Mouse (Mus musculus): ENCODE results near the gene Kcnq2. TPM values are rescaled to one million over a fixed set of nuclear protein-coding genes. Genes with fewer than 3 reads are reported as not detected.

Kcnq2 gene
- polyA plus RNA-seq, 1 experiment from 2014 or later = 1.5 TPM

- H3K27me3 ChIP-seq (ENCODE audit: control insufficient read depth, insufficient read depth, low read length) = no peaks in the 10 kb centered on the region
- no peaks in the 10 kb centered on the region for H3K4me1 ChIP-seq (ENCODE audit: control insufficient read depth, insufficient read depth, low read length)
- 69% methylated on average over 7 of the region's 7 CpGs for WGBS
- no peak overlapping the region for H3K4me2 ChIP-seq (ENCODE audit: low read depth, low read length)
- H3K9me3 ChIP-seq (replicated peaks; ENCODE audit: control insufficient read depth, low read length) = no peaks in the 10 kb centered on the region
- H3K27ac ChIP-seq (replicated peaks; ENCODE audit: low read depth, low read length) = no peak overlapping the region
- DNase-seq (ENCODE audit: low spot score) = no peak
- no peak for ATAC-seq (replicated peaks; ENCODE audit: insufficient number of reproducible peaks, low FRiP score, low TSS enrichment, low read depth)
- H3K9ac ChIP-seq (replicated peaks; ENCODE audit: low read length) = no peak overlapping the region
- no peak overlapping the region for H3K4me3 ChIP-seq (ENCODE audit: low read depth, low read length)
- no peaks in the 10 kb centered on the region for H3K36me3 ChIP-seq (replicated peaks; ENCODE audit: control insufficient read depth, insufficient read depth, low read depth, low read length)
Observed at GRCm38 (mm10) chr2:181048252-181048945, 86.7 kb downstream of the Kcnq2 start.

- 2% methylated on average over 3 of the region's 3 CpGs for WGBS
- H3K4me3 ChIP-seq (ENCODE audit: low read depth, low read length) = no peak overlapping the region
- ATAC-seq (replicated peaks; ENCODE audit: insufficient number of reproducible peaks, low FRiP score, low TSS enrichment, low read depth) = no peak
- H3K27ac ChIP-seq (replicated peaks; ENCODE audit: low read depth, low read length) = no peak overlapping the region
- H3K4me1 ChIP-seq (ENCODE audit: control insufficient read depth, insufficient read depth, low read length) = no peaks in the 10 kb centered on the region; the same call in 1 of the 2 replicates
- no peak overlapping the region for H3K4me2 ChIP-seq (ENCODE audit: low read depth, low read length)
- H3K36me3 ChIP-seq (replicated peaks; ENCODE audit: control insufficient read depth, insufficient read depth, low read depth, low read length) = no peaks in the 10 kb centered on the region
- peak; percentile 13 for DNase-seq (ENCODE audit: low spot score)
- H3K27me3 ChIP-seq (ENCODE audit: control insufficient read depth, insufficient read depth, low read length) = peaks cover 18% of the 10 kb centered on the region
- no peaks in the 10 kb centered on the region for H3K9me3 ChIP-seq (replicated peaks; ENCODE audit: control insufficient read depth, low read length)
- H3K9ac ChIP-seq (replicated peaks; ENCODE audit: low read length) = no peak overlapping the region
Observed at GRCm38 (mm10) chr2:181044001-181044400, 91.1 kb downstream of the Kcnq2 start.

- 47% methylated on average over 3 of the region's 3 CpGs for WGBS
- Histone ChIP-seq H3K36me3 (replicated peaks; ENCODE audit: control insufficient read depth, insufficient read depth, low read depth, low read length) (no peaks in the 10 kb centered on the region), H3K4me1 (ENCODE audit: control insufficient read depth, insufficient read depth, low read length) (no peaks in the 10 kb centered on the region; the same call in none of the 2 replicates), H3K9me3 (replicated peaks; ENCODE audit: control insufficient read depth, low read length) (no peaks in the 10 kb centered on the region), H3K27me3 (ENCODE audit: control insufficient read depth, insufficient read depth, low read length) (peaks cover 24% of the 10 kb centered on the region), H3K4me3 (ENCODE audit: low read depth, low read length) (no peak within 1 kb of the TSS), H3K27ac (replicated peaks; ENCODE audit: low read depth, low read length) (no peak within 1 kb of the TSS), H3K4me2 (ENCODE audit: low read depth, low read length) (no peak within 1 kb of the TSS; the same call in 1 of the 2 replicates), H3K9ac (replicated peaks; ENCODE audit: low read length) (no peak within 1 kb of the TSS)
- no peak for ATAC-seq (replicated peaks; ENCODE audit: insufficient number of reproducible peaks, low FRiP score, low TSS enrichment, low read depth)
- no peak for DNase-seq (ENCODE audit: low spot score)
Observed at GRCm38 (mm10) chr2:181043437-181043836, 91.7 kb downstream of the Kcnq2 start, which contains the start of gene Chrna4. Gene Chrna4, minus strand, starts transcription at chr2:181043546.

GRCm38 (mm10) chr2:181042376-181042775 lies 92.7 kb downstream of the Kcnq2 start:
- Histone ChIP-seq H3K36me3 (replicated peaks; ENCODE audit: control insufficient read depth, insufficient read depth, low read depth, low read length) (no peaks in the 10 kb centered on the region), H3K4me3 (ENCODE audit: low read depth, low read length) (no peak overlapping the region), H3K4me1 (ENCODE audit: control insufficient read depth, insufficient read depth, low read length) (no peaks in the 10 kb centered on the region; the same call in none of the 2 replicates), H3K9ac (replicated peaks; ENCODE audit: low read length) (no peak overlapping the region), H3K27me3 (ENCODE audit: control insufficient read depth, insufficient read depth, low read length) (peaks cover 34% of the 10 kb centered on the region), H3K27ac (replicated peaks; ENCODE audit: low read depth, low read length) (no peak overlapping the region), H3K4me2 (ENCODE audit: low read depth, low read length) (no peak overlapping the region; the same call in 1 of the 2 replicates), H3K9me3 (replicated peaks; ENCODE audit: control insufficient read depth, low read length) (no peaks in the 10 kb centered on the region)
- ATAC-seq (replicated peaks; ENCODE audit: insufficient number of reproducible peaks, low FRiP score, low TSS enrichment, low read depth) (0 out of 2 replicates have a peak, but pooled peaks have one; percentile 4), DNase-seq (ENCODE audit: low spot score) (no peak)

- Histone ChIP-seq H3K4me3 (ENCODE audit: low read depth, low read length) (no peak overlapping the region), H3K27ac (replicated peaks; ENCODE audit: low read depth, low read length) (no peak overlapping the region), H3K27me3 (ENCODE audit: control insufficient read depth, insufficient read depth, low read length) (peaks cover 34% of the 10 kb centered on the region), H3K4me2 (ENCODE audit: low read depth, low read length) (no peak overlapping the region), H3K4me1 (ENCODE audit: control insufficient read depth, insufficient read depth, low read length) (no peaks in the 10 kb centered on the region; the same call in none of the 2 replicates), H3K9ac (replicated peaks; ENCODE audit: low read length) (no peak overlapping the region), H3K9me3 (replicated peaks; ENCODE audit: control insufficient read depth, low read length) (no peaks in the 10 kb centered on the region), H3K36me3 (replicated peaks; ENCODE audit: control insufficient read depth, insufficient read depth, low read depth, low read length) (no peaks in the 10 kb centered on the region)
- DNase-seq (ENCODE audit: low spot score) (peak; percentile 5), ATAC-seq (replicated peaks; ENCODE audit: insufficient number of reproducible peaks, low FRiP score, low TSS enrichment, low read depth) (peak; percentile 16; the same call in 1 of the 2 replicates)
- WGBS = 2% methylated on average over 7 of the region's 7 CpGs
Observed at GRCm38 (mm10) chr2:181041941-181042340, 93.2 kb downstream of the Kcnq2 start.

GRCm38 (mm10) chr2:181039356-181039680 lies 95.8 kb downstream of the Kcnq2 start:
- Histone ChIP-seq H3K9ac (replicated peaks; ENCODE audit: low read length) (peak overlapping the region; percentile 62), H3K36me3 (replicated peaks; ENCODE audit: control insufficient read depth, insufficient read depth, low read depth, low read length) (no peaks in the 10 kb centered on the region), H3K9me3 (replicated peaks; ENCODE audit: control insufficient read depth, low read length) (no peaks in the 10 kb centered on the region), H3K4me2 (ENCODE audit: low read depth, low read length) (peak overlapping the region; percentile 97), H3K4me3 (ENCODE audit: low read depth, low read length) (peak overlapping the region; percentile 56), H3K4me1 (ENCODE audit: control insufficient read depth, insufficient read depth, low read length) (no peaks in the 10 kb centered on the region; the same call in none of the 2 replicates), H3K27me3 (ENCODE audit: control insufficient read depth, insufficient read depth, low read length) (peaks cover 39% of the 10 kb centered on the region), H3K27ac (replicated peaks; ENCODE audit: low read depth, low read length) (no peak overlapping the region)
- DNase-seq (ENCODE audit: low spot score) = no peak
- ATAC-seq (replicated peaks; ENCODE audit: insufficient number of reproducible peaks, low FRiP score, low TSS enrichment, low read depth) = no peak
- under 1% methylated on average over 14 of the region's 16 CpGs for WGBS

GRCm38 (mm10) chr2:181038644-181039355 lies 96.3 kb downstream of the Kcnq2 start:
- H3K4me3 ChIP-seq (ENCODE audit: low read depth, low read length) = peak overlapping the region; percentile 56
- DNase-seq (ENCODE audit: low spot score) (peak; percentile 63), ATAC-seq (replicated peaks; ENCODE audit: insufficient number of reproducible peaks, low FRiP score, low TSS enrichment, low read depth) (0 out of 2 replicates have a peak, but pooled peaks have one; percentile 22)
- peak overlapping the region; percentile 97 for H3K4me2 ChIP-seq (ENCODE audit: low read depth, low read length)
- H3K36me3 ChIP-seq (replicated peaks; ENCODE audit: control insufficient read depth, insufficient read depth, low read depth, low read length) = no peaks in the 10 kb centered on the region
- WGBS = 0% methylated on average over 49 of the region's 63 CpGs
- no peaks in the 10 kb centered on the region; the same call in none of the 2 replicates for H3K4me1 ChIP-seq (ENCODE audit: control insufficient read depth, insufficient read depth, low read length)
- peak overlapping the region; percentile 62 for H3K9ac ChIP-seq (replicated peaks; ENCODE audit: low read length)
- H3K27me3 ChIP-seq (ENCODE audit: control insufficient read depth, insufficient read depth, low read length) = peaks cover 39% of the 10 kb centered on the region
- H3K9me3 ChIP-seq (replicated peaks; ENCODE audit: control insufficient read depth, low read length) = no peaks in the 10 kb centered on the region
- H3K27ac ChIP-seq (replicated peaks; ENCODE audit: low read depth, low read length) = no peak overlapping the region

GRCm38 (mm10) chr2:181036561-181036960 lies 98.5 kb downstream of the Kcnq2 start:
- Histone ChIP-seq H3K36me3 (replicated peaks; ENCODE audit: control insufficient read depth, insufficient read depth, low read depth, low read length) (no peaks in the 10 kb centered on the region), H3K27me3 (ENCODE audit: control insufficient read depth, insufficient read depth, low read length) (peaks cover 39% of the 10 kb centered on the region)

More at GRCm38 (mm10) chr2:181036561-181036960, 98.5 kb downstream of the Kcnq2 start:
- no peak overlapping the region for H3K4me2 ChIP-seq (ENCODE audit: low read depth, low read length)
- 84% methylated on average over 6 of the region's 6 CpGs for WGBS
- no peak overlapping the region for H3K4me3 ChIP-seq (ENCODE audit: low read depth, low read length)
- no peaks in the 10 kb centered on the region for H3K9me3 ChIP-seq (replicated peaks; ENCODE audit: control insufficient read depth, low read length)
- ATAC-seq (replicated peaks; ENCODE audit: insufficient number of reproducible peaks, low FRiP score, low TSS enrichment, low read depth) (no peak), DNase-seq (ENCODE audit: low spot score) (no peak)
- no peaks in the 10 kb centered on the region; the same call in none of the 2 replicates for H3K4me1 ChIP-seq (ENCODE audit: control insufficient read depth, insufficient read depth, low read length)
- no peak overlapping the region for H3K9ac ChIP-seq (replicated peaks; ENCODE audit: low read length)
- no peak overlapping the region for H3K27ac ChIP-seq (replicated peaks; ENCODE audit: low read depth, low read length)

Measured in embryonic facial prominence, embryonic 11.5 days (tissue).